Mouse (Mus musculus) liver, postnatal 0 days (tissue): ENCODE measurements at regions not wholly inside any gene's neighbourhood (a gene's known extent, or its start where the extent isn't known, plus 50 kb on each side); places are given as distances from the start of the nearest gene placed in this dataset.

Experiments
- CTCF ChIP-seq: sonication (generic); IDR thresholded peaks from 2 replicates; pipeline ENCODE4 v1.5.1; 2016; ENCODE audit warnings: antibody characterized with exemption, low read depth
- EP300 ChIP-seq: IDR thresholded peaks from 2 replicates; pipeline ENCODE4 v1.6.1; 2016; ENCODE audit warnings: antibody characterized with exemption, low read depth, mild to moderate bottlenecking

DNA sequence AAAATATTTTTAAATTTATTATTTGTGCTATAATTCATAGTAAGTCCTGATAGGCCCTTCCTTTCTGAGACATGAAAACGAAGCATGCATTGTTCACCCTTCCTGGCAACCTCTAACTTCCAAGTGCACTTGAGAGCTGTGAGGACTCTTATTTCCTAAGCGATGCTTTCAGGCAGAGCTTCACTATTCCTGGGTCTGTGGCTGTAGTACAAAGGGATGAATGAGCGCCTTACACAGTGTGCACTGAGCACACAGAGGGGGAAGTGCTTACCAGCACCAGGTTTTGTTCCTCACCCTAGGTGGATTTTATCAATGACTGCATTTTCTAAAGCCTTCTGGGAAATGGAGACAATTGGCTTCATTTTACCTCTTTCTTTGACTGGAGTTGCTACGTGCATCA is 428.4 kb upstream of the Intu start:
- TF ChIP-seq CTCF (no peak), EP300 (no peak)
